In the genomic region with DNA sequence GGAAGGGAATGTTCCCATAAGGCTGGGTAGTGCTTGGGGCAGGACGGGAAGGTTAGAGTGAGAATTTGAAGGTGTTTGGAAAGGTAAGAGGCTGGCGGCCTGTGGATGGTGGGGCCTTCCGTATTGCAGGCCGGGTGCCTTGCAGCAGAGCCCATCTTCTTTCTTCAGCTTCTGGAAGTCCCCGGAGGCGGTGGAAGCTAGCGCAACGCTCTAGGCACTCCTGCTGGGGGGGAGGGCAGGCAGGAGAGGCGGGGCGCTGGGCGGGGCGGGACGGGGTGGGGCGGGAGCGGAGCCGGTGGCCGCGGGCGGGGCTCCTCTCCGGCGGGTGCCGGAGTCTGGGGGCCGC, we compare ENCODE assay signal across 8 mouse cellular contexts. TPM values are rescaled to one million over a fixed set of nuclear protein-coding genes. Genes with fewer than 3 reads are reported as not detected.
DNase-seq lines count a peak whose midpoint lies in the region; ATAC-seq and TF ChIP-seq lines count a peak whose summit lies in the region.

No protein-coding gene starts in this region.

- H3K27ac ChIP-seq in embryonic facial prominence, embryonic 12.5 days: no peak overlapping the region
- H3K27ac ChIP-seq in intestine, embryonic 16.5 days (ENCODE audit: low read length): no peak overlapping the region
- H3K27ac ChIP-seq in midbrain, embryonic 13.5 days: peak overlapping the region; percentile 79
- H3K27ac ChIP-seq in thymus, adult 2 months (ENCODE audit: control insufficient read depth, insufficient read depth, low read length): no peak overlapping the region

- DNase-seq in layer of hippocampus, adult 18-20 months (ENCODE audit: low spot score in 2 of 2): peak; percentile 39 to 49
- no peak for DNase-seq in layer of hippocampus, adult 9-10 months (ENCODE audit: low spot score)
- no peak for DNase-seq in gastrocnemius, postnatal 14 days
- DNase-seq in thymus, adult 2 months: no peak
- no peak for DNase-seq in ovary, adult 18-20 months (ENCODE audit: low spot score)

- no peak overlapping the region for H3K9ac ChIP-seq in embryonic facial prominence, embryonic 12.5 days
- no peak overlapping the region for H3K9ac ChIP-seq in intestine, embryonic 16.5 days (ENCODE audit: low read depth, low read length)
- peak overlapping the region; percentile 81 for H3K9ac ChIP-seq in midbrain, embryonic 13.5 days (replicated peaks)

- H3K9me3 ChIP-seq in embryonic facial prominence, embryonic 12.5 days: no peaks in the 10 kb centered on the region
- H3K9me3 ChIP-seq in intestine, embryonic 16.5 days (ENCODE audit: control insufficient read depth, low read length): no peaks in the 10 kb centered on the region
- no peaks in the 10 kb centered on the region for H3K9me3 ChIP-seq in midbrain, embryonic 13.5 days

- peak overlapping the region; percentile 34 for H3K4me3 ChIP-seq in embryonic facial prominence, embryonic 12.5 days
- H3K4me3 ChIP-seq in intestine, embryonic 16.5 days (ENCODE audit: low read length): peak overlapping the region; percentile 42
- H3K4me3 ChIP-seq in midbrain, embryonic 13.5 days (replicated peaks): peak overlapping the region; percentile 59
- no peak overlapping the region for H3K4me3 ChIP-seq in thymus, adult 2 months (ENCODE audit: control insufficient read depth, insufficient read depth, low read length)

- H3K27me3 ChIP-seq in embryonic facial prominence, embryonic 12.5 days: peaks cover 20% of the 10 kb centered on the region
- H3K27me3 ChIP-seq in intestine, embryonic 16.5 days (replicated peaks; ENCODE audit: control insufficient read depth, insufficient read depth, low read length): no peaks in the 10 kb centered on the region; the same call in 1 of the 2 replicates
- peaks cover 30% of the 10 kb centered on the region for H3K27me3 ChIP-seq in midbrain, embryonic 13.5 days
- no peaks in the 10 kb centered on the region; the same call in 1 of the 2 replicates for H3K27me3 ChIP-seq in thymus, adult 2 months (ENCODE audit: control insufficient read depth, insufficient read depth, low read length)

- ATAC-seq in embryonic facial prominence, embryonic 12.5 days (ENCODE audit: insufficient number of reproducible peaks, insufficient read depth, low FRiP score, low TSS enrichment): peak; percentile 71; the same call in 1 of the 2 replicates
- peak; percentile 77 for ATAC-seq in intestine, embryonic 16.5 days
- peak; percentile 59 for ATAC-seq in midbrain, embryonic 13.5 days

- H3K36me3 ChIP-seq in embryonic facial prominence, embryonic 12.5 days: no peaks in the 10 kb centered on the region
- H3K36me3 ChIP-seq in intestine, embryonic 16.5 days (ENCODE audit: control insufficient read depth, insufficient read depth, low read length): no peaks in the 10 kb centered on the region
- no peaks in the 10 kb centered on the region for H3K36me3 ChIP-seq in midbrain, embryonic 13.5 days
- no peaks in the 10 kb centered on the region for H3K36me3 ChIP-seq in thymus, adult 2 months (ENCODE audit: control insufficient read depth, insufficient read depth, low read length)

- H3K4me2 ChIP-seq in embryonic facial prominence, embryonic 12.5 days (replicated peaks): peak overlapping the region; percentile 78
- peak overlapping the region; percentile 75 for H3K4me2 ChIP-seq in intestine, embryonic 16.5 days (ENCODE audit: low read depth, low read length)
- H3K4me2 ChIP-seq in midbrain, embryonic 13.5 days (replicated peaks): peak overlapping the region; percentile 71

- TF ChIP-seq CTCF in thymus, adult 2 months (IDR thresholded peaks at IDR 0.05; ENCODE audit: borderline replicate concordance, control insufficient read depth, extremely low read depth, insufficient read depth, low read length, poor library complexity): no peak

- intact Hi-C loops in gastrocnemius, postnatal 14 days (cut with DNase I; ENCODE audit: low total_unique reads): no loop called here

- 1% methylated on average over 10 of the region's 23 CpGs for WGBS in embryonic facial prominence, embryonic 12.5 days
- 2% methylated on average over 5 of the region's 23 CpGs for WGBS in intestine, embryonic 16.5 days
- WGBS in midbrain, embryonic 13.5 days: 0% methylated on average over 7 of the region's 23 CpGs
- WGBS in thymus, adult 2 months: 4% methylated on average over 22 of the region's 23 CpGs

- 0 out of 2 replicates have a peak, but pooled peaks cover 3% of the 10 kb centered on the region for H3K4me1 ChIP-seq in embryonic facial prominence, embryonic 12.5 days
- no peaks in the 10 kb centered on the region for H3K4me1 ChIP-seq in intestine, embryonic 16.5 days (ENCODE audit: control insufficient read depth, insufficient read depth, low read length)
- H3K4me1 ChIP-seq in midbrain, embryonic 13.5 days (replicated peaks): peaks cover 23% of the 10 kb centered on the region
- H3K4me1 ChIP-seq in thymus, adult 2 months (replicated peaks; ENCODE audit: control insufficient read depth, insufficient read depth, low read length): no peaks in the 10 kb centered on the region

- TF ChIP-seq POLR2A in thymus, adult 2 months (IDR thresholded peaks at IDR 0.05; ENCODE audit: control insufficient read depth, extremely low read depth, insufficient read depth, low read length, poor library complexity): no peak

RNA-seq across cellular contexts. Expression of a gene that starts 8.0 kb away (rescaled TPM):
- 10 to 100 TPM; 64.3 to 64.4 TPM for total RNA-seq in layer of hippocampus, adult 18-20 months (2021)
- 1.8 and 1.9 TPM in 2 replicates for polyA plus RNA-seq in embryonic facial prominence, embryonic 12.5 days (2016; fragmentation: Nextera tagmentation; extraction: Ambion mirVana)
- polyA plus RNA-seq in intestine, embryonic 16.5 days (2015; fragmentation: Nextera tagmentation; extraction: Ambion mirVana): 1.0 and 1.2 TPM in 2 replicates
- 26.3 and 27.5 TPM in 2 replicates for polyA plus RNA-seq in midbrain, embryonic 13.5 days (2015; fragmentation: Nextera tagmentation; extraction: Ambion mirVana)
- total RNA-seq in gastrocnemius, postnatal 14 days (2021): 1 to 10 TPM; 3.1 to 4.8 TPM
- polyA plus RNA-seq in thymus, adult 2 months (2012; rRNA removed): 0.84 and 1.2 TPM in 2 replicates

RNA-seq across cellular contexts. Expression of a gene that starts 53.4 kb away (rescaled TPM):
- under 1 TPM; 0.23 to 0.42 TPM for total RNA-seq in layer of hippocampus, adult 18-20 months (2021)
- 2.9 and 3.8 TPM in 2 replicates for polyA plus RNA-seq in embryonic facial prominence, embryonic 12.5 days (2016; fragmentation: Nextera tagmentation; extraction: Ambion mirVana)
- 3.5 and 8.3 TPM in 2 replicates for polyA plus RNA-seq in intestine, embryonic 16.5 days (2015; fragmentation: Nextera tagmentation; extraction: Ambion mirVana)
- 0.11 and 0.17 TPM in 2 replicates for polyA plus RNA-seq in midbrain, embryonic 13.5 days (2015; fragmentation: Nextera tagmentation; extraction: Ambion mirVana)
- total RNA-seq in gastrocnemius, postnatal 14 days (2021): 1 to 10 TPM; 4.2 to 8.9 TPM
- polyA plus RNA-seq in thymus, adult 2 months (2012; rRNA removed): 2.0 and 2.4 TPM in 2 replicates

Comparison
In these comparisons a context has a peak if more than half of its experiments do, and no peak if none do; other contexts are left out.
1. DNase-seq: peak in layer of hippocampus, adult 18-20 months (2 of 2); none in layer of hippocampus, adult 9-10 months (single experiment), gastrocnemius, postnatal 14 days (single experiment), thymus, adult 2 months (single experiment) and ovary, adult 18-20 months (single experiment).
2. Peak in every context shown above with its lines, with median percentiles within 50 percentile points of each other: ATAC-seq and H3K4me2 ChIP-seq.